Mouse (Mus musculus): ENCODE results near the gene Gpr152.

The Gpr152 gene

GRCm38 (mm10) chr19:4151488-4151860 is 11.9 kb downstream of the Gpr152 start:
- DNase-seq, result no peak

GRCm38 (mm10) chr19:4151898-4152297 is 12.3 kb downstream of the Gpr152 start:
- no peak for DNase-seq

- DNase-seq, result no peak
Observed at GRCm38 (mm10) chr19:4152445-4153231, 13.1 kb downstream of the Gpr152 start.

DNA sequence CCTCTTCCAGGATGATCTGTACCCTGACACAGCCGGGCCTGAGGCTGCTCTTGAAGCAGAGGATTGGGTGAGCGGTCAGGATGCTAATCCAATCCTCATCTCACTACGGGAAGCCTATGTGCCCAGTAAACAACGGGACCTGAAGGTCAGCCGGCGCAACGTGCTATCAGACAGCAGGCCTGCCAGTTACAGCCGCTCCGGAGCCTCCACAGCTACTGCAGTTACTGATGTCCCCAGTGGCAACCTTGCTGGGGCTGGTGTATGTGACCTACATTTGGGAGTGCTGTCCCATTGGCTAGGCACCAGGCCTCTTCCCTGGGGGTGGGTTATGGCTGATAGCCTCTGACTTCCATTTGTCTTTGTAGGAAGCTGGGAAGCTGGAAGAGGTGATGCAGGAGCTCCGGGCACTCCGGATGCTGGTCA is 13.7 kb downstream of the Gpr152 start, which contains the start of gene Ptprcap:
Ptprcap (plus strand) TSS at position 373 of the 423 bp plus-strand sequence.
- peak; percentile 73 for DNase-seq

GRCm38 (mm10) chr19:4154437-4155222 is 15.0 kb downstream of the Gpr152 start:
- DNase-seq, result no peak

- no peak for DNase-seq
Observed at GRCm38 (mm10) chr19:4155223-4156072, 15.9 kb downstream of the Gpr152 start.

DNA sequence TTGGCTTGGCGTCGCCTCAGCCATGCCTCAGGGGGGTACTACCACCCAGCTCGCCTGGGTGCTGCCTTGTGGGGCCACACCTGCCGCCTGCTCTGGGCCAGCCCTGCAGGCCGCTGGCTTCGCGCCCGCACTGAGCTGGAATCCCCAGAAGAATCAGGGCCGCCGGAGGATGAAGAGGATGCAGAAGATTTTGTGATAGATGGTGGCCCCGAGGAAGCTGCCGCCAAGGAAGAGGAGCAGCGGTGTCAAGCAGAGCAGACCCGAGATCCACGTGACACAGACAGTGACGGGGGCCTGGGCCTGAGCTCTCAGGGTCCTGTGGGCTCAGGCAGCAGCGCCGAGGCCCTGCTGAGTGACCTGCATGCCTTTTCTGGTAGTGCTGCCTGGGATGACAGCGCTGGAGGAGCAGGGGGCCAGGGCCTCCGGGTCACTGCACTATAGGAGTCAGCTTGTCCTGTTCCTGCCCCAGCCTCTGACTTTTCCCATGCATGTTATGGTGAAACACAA is 16.5 kb downstream of the Gpr152 start:
- DNase-seq, result no peak

- no peak for DNase-seq
Observed at GRCm38 (mm10) chr19:4156771-4157170, 17.2 kb downstream of the Gpr152 start.

- no peak for DNase-seq
Observed at GRCm38 (mm10) chr19:4159049-4159448, 19.5 kb downstream of the Gpr152 start.

DNA sequence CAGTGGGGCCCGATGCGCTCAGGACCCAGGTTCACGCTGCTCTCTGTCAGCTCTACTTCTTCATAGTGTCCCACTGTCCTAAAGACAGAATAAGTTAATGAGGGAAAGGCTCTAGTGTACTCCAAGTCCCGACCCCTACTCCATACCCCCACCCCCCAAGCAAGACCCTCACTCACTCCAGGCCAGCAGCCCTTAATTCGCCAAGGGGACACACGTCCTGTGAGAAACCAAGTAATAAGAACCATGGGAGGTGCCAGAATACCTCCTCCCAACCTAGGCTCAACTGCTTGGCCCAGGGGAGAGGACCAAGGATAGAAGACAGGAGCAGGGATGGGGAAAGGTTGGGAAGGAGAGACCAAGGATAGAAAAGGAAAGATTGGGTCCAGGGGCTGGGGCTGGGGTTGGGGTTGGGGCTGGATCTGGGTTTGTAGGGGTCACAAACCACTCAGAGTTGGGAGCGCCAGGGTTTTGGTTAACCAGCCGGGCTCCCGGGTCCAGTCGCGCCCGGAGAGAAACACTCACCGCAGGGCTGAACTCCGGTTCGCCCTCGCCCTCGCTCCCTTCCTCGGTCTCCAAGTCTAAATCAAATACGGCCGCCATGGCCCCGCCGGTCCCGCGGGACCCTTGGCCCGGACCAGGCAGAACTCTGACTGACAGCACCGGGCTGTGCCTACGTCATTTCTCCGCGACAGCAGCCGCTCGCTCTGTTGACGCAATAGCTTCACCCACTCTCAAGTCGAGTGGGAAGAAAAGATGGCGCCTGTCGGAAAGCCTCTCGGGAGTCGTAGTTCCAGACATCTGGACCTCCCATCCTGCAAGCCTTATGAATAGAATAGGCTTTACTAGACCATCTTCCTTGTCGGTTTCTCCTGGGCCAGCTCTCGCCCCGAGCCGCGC is 23.3 kb downstream of the Gpr152 start, which contains the start of gene Rps6kb2:
Rps6kb2 (minus strand) TSS at position 709 of the 897 bp plus-strand sequence.
- DNase-seq, result peak; percentile 97 to 98

DNA sequence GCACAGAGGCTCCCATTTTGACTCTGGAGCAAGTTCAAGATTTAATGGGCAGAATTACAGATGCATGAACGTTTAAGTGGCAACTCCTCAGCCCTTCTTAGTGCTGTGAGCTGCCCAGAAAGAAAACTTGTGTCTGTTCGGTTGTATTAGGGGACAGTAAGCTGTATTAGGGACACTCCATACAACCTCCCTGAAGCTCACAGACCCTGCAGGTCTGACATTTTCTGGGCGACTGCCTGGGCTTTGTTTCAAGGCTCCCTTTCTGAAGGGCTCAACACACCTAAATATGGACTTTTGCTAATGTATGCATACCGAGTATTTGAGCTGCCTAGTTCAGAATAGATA is 23.9 kb downstream of the Gpr152 start:
- no peak for DNase-seq

DNA sequence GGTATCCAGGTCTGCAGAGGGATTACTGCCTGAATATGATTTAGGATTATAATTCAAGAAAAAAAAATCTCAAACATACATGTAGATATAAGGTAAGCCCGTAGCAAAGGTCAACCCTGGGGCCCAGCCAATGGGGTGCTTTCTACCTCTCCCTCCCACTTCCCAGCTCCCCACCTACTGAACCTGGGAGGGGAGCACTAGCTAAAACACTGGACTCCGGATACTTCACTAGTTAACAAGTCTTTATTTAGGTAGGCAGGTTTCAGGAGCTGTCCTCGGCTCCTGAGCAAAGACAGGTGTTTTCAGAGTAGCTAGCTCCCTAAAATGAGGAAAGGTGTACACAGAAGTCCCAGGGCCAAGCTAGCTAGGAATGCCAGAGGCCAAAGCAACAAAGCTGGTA is 24.5 kb downstream of the Gpr152 start:
- DNase-seq, result no peak

GRCm38 (mm10) chr19:4164721-4165120 is 25.1 kb downstream of the Gpr152 start:
- DNase-seq, result no peak

- DNase-seq, result no peak
Observed at GRCm38 (mm10) chr19:4166678-4167476, 27.3 kb downstream of the Gpr152 start.

DNA sequence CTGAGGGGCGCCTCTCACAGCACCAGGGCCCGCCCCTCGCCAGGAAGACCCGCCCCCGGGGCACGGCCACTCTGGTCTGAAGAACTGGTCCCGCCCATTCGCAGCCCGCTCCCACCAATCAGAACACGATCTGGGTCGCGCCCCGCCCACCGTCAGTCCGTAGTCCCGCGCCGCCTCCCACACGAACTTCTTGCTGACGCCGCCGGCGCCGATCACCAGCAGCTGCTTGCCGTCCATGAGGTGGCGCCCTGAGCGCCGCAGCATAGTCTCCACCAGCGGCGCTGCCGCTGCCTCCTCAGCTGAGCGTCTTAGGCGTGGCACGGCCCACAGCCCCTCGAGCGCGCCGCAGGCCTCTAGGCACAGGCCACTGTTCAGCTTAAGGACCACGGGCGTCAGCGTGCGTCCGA is 29.8 kb downstream of the Gpr152 start:
- DNase-seq, result peak; percentile 99 to 100

DNA sequence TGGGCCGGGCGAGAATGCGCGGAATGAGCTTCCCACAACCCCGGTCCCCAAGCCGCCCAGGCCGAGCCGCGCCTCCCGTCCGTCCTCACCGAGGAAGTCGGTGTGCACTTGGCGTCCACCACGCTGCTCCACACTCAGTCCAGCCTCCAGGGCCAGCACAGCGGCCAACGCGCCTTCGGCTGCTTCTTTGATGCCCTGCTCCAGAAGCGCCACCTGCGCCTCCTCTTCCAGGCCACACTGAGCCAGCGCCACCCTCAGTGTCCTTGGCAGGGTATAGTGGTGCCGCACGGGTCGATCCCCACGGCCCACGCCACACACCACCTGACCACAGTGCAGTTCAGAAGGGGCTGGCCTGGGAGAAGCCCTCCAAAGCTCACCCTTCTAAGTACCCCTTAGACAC is 30.2 kb downstream of the Gpr152 start:
- peak in 1 of 2 experiments; percentile 63 for DNase-seq

GRCm38 (mm10) chr19:4170723-4171392 is 31.3 kb downstream of the Gpr152 start:
- DNase-seq, result no peak

- DNase-seq, result no peak
Observed at GRCm38 (mm10) chr19:4171393-4172290, 32.1 kb downstream of the Gpr152 start.

DNA sequence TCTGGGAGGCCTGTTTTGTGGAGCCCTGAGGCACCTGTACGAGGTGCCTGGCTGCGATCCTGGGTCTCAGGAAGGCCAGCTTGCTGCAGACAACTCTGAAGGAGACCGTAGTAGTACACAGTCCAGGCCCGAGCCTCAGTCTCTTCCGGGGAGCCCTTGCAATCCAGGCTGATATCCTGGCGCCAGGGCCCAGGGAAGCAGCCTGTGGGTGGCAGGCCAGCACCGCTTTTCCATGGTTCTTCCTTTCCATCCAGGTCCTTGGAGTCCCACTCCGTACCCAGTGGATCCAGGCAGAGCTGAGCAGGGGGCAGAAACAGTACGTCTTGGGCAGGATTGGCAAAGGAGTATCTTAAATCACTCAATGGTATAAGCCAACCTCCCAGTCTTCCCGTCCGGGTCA is 33.3 kb downstream of the Gpr152 start:
- DNase-seq, result no peak
